Mouse (Mus musculus) G1E-ER4 (cell line): Measurements from ENCODE around the gene Gpr45. TPM values are rescaled to one million over a fixed set of nuclear protein-coding genes. Genes with fewer than 3 reads are reported as not detected.

Experiments
- GATA1 ChIP-seq: IDR thresholded peaks from one replicate; pipeline ENCODE4 v1.8.0; 2012; ENCODE audit warnings: low read length, inconsistent platforms
- polyA plus RNA-seq: library from polyadenylated mRNA; stranded (reverse); fragments of >175 nt; gene quantifications from 2 replicates; pipeline ENCODE4 v1.2.3, GENCODE M21; 2012

Gene Gpr45
- polyA plus RNA-seq, 1 experiment, result not detected

DNA sequence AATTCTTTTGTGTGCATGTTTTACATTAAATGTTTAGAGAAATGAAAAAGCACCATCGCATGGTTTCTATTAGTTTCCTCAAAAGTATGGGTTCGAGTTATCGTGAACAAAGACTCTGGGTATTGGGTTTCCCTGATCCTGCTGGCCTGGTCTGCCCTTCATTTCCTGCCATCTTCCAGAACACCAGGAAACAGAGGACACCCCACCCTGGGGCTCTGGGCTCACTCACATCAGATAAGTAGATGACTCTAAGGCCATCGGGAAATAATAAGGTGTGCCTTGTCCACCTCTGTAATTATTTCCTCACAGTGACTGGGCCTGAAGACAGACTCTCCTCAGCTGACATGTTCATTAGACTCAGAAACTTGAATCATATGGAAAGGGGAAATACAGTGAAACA is 57.8 kb downstream of the Gpr45 start:
- TF ChIP-seq GATA1, result no peak

DNA sequence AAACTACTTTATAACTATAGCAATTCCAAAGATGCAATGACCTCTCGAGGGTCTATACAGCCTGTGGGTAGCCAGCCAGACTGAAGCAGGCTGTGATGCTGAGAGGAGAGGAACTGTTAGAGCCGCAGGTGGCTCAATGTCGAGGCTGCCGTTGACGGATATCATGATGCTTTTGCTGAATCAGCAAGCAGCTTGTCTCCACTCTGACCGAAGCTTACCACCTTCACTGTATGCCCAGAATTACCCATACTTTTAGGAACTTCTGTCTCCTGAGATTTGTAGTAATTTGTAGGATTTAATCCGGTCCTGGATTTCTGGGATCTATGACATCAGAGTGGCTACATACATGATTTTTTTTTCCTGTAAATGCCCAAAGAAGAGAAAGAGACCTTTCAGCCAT is 83.3 kb downstream of the Gpr45 start:
- no peak for TF ChIP-seq GATA1

DNA sequence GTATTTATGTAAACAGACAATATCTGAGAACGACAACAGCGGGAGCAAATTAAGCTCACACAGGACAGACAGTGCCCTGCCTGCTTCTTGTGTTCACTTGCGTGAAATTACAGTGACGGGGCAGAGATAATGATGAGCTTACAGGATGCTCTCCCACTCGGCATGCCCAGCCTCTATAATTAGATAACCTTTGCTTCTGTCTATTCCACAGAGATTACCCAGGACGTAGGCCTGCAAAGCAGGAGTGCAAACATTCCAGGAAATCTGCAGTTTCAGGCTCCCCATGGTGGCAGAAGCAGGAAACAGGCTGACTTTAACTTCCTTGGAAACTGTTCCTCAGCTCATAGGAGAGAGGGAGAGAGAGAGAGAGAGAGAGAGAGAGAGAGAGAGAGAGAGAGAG is 89.6 kb downstream of the Gpr45 start:
- TF ChIP-seq GATA1, result no peak

- TF ChIP-seq GATA1, result no peak
These were observed 92.7 kb downstream of the Gpr45 start for GRCm38 (mm10) chr1:43045204-43045982.

- TF ChIP-seq GATA1, result no peak
These were observed 94.3 kb downstream of the Gpr45 start for GRCm38 (mm10) chr1:43046990-43047389.

DNA sequence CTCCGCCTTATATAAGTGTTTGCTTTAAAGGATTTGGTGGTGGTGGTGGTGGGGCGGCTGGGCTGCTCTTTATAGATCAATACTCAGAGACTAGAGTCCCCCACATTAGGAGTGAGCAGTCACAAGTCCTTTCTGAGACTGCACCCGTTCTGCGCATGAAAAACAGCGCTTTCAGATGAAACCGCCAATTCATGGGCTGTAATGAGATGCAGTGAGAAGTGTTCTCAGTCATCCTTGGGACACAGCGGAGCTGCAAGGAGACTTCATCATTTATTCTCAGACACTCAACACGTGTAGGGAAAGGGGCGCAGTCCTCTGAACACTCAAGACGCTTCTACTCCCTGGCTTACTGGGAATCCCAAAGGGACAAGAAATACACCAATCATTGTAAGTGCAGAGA is 95.1 kb downstream of the Gpr45 start:
- no peak for TF ChIP-seq GATA1

DNA sequence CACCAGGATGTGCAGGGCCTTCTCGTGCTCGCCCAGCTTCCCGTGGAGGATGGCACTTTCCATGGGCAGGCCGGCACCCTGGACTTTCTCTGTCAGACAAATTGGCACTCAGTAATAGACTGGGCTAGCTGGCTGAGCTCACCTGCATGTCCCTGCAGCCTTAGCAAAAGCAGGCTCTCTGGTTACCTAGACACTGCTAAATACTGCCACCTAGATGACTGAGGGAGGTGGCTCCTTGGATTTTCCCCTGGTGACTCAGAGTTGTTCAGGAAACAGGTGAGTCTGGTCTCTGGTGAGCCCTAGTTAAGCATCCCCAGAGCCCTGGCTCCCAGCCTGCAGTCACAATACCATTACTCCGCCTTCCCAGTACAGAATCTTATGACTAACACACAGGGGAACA is 99.2 kb downstream of the Gpr45 start:
- no peak for TF ChIP-seq GATA1

- TF ChIP-seq GATA1, result no peak
These were observed 113.1 kb downstream of the Gpr45 start for GRCm38 (mm10) chr1:43065615-43066310.

DNA sequence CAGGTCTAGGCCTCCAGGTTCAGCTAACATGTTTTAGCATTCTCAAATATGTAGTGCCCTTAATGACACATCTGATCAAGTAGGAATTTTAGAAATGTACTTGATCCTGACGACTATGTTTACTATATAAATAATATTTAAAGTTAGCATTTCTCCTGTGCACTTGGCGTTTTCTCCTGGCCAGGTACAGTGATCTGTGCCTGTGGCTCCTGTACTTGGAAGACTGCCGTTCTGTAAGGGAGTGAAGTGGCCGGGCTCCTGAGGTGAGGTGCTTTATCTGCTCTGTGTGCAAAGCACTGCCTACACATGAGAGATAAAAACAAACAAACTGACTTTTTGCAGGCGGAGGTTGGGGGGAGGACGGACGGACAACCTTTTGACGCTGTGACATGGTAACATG is 113.9 kb downstream of the Gpr45 start:
- TF ChIP-seq GATA1, result no peak

DNA sequence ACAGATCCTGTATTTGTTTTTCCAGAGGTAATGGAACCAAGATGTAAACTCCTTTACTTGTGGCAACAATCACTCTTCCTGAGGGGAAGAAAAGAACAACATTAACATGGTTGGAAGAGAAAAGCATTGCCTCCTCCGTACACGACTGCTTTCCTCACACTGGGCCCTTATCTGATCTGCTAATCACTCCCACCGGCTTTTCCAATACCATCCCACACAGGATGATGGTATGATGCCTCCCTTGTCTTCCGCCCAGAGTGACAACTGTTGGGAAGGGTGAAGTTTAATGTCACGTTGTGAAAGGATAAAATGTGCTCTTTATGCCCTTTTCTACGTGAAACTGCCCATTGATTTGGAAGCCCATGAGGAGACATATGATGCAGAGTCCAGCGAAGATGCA is 114.9 kb downstream of the Gpr45 start:
- no peak for TF ChIP-seq GATA1

- no peak for TF ChIP-seq GATA1
These were observed 118.1 kb downstream of the Gpr45 start for GRCm38 (mm10) chr1:43070726-43071125.

DNA sequence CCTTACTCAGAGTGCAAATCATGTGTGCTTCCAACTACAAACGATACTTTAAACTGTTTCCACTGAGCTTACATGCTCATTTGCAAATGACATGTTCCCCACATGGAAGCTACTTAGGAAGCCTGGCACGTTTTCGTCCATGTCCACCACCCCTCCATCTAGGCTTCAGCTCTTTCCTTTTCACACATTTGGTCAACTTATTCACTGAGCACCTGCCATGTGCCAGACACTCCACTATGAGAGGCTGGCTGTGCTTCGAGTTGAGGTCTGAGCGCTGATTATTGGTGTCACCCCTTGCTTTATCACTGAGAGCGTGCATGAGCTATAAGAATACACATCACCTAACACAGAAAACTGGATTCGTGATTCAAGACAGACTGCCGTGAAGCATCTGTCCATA is 119.4 kb downstream of the Gpr45 start:
- TF ChIP-seq GATA1, result no peak

- TF ChIP-seq GATA1, result no peak
These were observed 119.9 kb downstream of the Gpr45 start for GRCm38 (mm10) chr1:43072561-43072960.

DNA sequence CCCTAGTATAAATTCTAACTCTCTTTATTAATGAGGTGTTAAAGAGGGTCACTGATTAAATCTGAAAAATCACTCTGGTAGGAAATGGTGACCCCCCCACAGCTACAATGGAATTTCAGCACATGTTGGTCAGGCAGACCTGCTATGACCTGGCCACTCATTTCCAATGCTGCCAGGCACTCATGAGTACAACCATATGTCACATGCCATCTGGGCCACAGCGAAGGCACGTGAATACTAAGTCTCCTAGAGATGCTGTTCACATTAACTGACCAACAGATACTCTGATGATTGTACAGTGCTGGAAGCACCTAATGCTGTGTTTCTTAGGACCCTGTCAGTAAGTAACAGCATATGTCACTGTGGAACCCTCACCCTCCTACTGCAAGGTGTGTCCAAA is 122.1 kb downstream of the Gpr45 start:
- no peak for TF ChIP-seq GATA1

DNA sequence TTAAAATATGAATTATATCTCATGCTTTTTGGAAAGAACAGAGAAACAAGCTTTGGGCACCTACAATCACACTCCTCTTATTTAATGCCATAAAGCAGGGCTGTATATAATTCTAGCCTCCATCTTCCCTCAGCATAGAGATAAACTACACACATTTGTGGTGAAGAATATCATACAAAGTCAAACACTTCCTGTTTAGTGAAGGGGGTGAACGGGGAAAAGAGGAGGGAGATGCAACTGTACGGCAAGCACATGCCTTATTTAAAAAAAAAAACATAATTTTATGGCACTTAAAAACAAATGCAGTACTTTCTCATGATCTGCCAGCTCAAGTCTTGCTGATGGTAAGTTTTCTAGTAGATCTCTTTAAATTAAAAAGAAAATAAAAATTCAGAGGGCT is 125.5 kb downstream of the Gpr45 start:
- no peak for TF ChIP-seq GATA1

GRCm38 (mm10) chr1:43082946-43083345 is 130.3 kb downstream of the Gpr45 start:
- no peak for TF ChIP-seq GATA1

Other genes with a start within 250 kb of the Gpr45 start
- gene Mrps9, start 101.6 kb upstream of the Gpr45 start, polyA plus RNA-seq, result 103 and 120 TPM in 2 replicates
- 11.5 and 12.2 TPM in 2 replicates for gene Tgfbrap1, start 145.8 kb downstream of the Gpr45 start, polyA plus RNA-seq
- gene AI597479, start 145.8 kb downstream of the Gpr45 start, polyA plus RNA-seq, result 2.3 and 4.1 TPM in 2 replicates
- gene Fhl2, start 244.1 kb downstream of the Gpr45 start, polyA plus RNA-seq, result not detected in 2 replicates